Mouse (Mus musculus) forebrain, embryonic 14.5 days (tissue): ENCODE results near the gene Gnptg. TPM values are rescaled to one million over a fixed set of nuclear protein-coding genes. Genes with fewer than 3 reads are reported as not detected.

Experiments
- ATAC-seq: fragments of 200-750 bp; cut with Nextera tagmentation; 2 replicates; pipeline ENCODE4 v1.8.0; 2017; ENCODE audit warnings: mild to moderate bottlenecking, moderate library complexity
- DNase-seq: peaks from one replicate; pipeline ENCODE4 v3.0.0-alpha.2; 2015; ENCODE audit warnings: low spot score
- H3K27ac ChIP-seq: fragments of 300-500 bp; sonication (generic); 2 replicates; pipeline ENCODE4 v1.5.1; 2014; ENCODE audit warnings: low read depth, mild to moderate bottlenecking, control low read depth, low read length, moderate library complexity
- H3K27me3 ChIP-seq: fragments of 300-500 bp; sonication (generic); replicated peaks from 2 replicates; pipeline ENCODE4 v1.6.1; 2014; ENCODE audit warnings: low read length, control low read depth, mixed read lengths; ENCODE audit not compliant: control insufficient read depth, insufficient read depth
- H3K36me3 ChIP-seq: fragments of 300-500 bp; sonication (generic); 2 replicates; pipeline ENCODE4 v1.6.1; 2014; ENCODE audit warnings: low read length, control low read depth; ENCODE audit not compliant: control insufficient read depth, insufficient read depth
- H3K4me1 ChIP-seq: fragments of 300-500 bp; sonication (generic); 2 replicates; pipeline ENCODE4 v1.6.1; 2014; ENCODE audit warnings: antibody characterized with exemption, low read length, control low read depth; ENCODE audit not compliant: control insufficient read depth, insufficient read depth
- H3K4me2 ChIP-seq: fragments of 300-500 bp; sonication (generic); 2 replicates; pipeline ENCODE4 v1.6.1; 2014; ENCODE audit warnings: mild to moderate bottlenecking, control low read depth, low read length
- H3K4me3 ChIP-seq: fragments of 300-500 bp; sonication (generic); 2 replicates; pipeline ENCODE4 v1.5.1; 2014; ENCODE audit warnings: low read depth, low read length, control low read depth
- H3K9ac ChIP-seq: fragments of 300-500 bp; sonication (generic); 2 replicates; pipeline ENCODE4 v1.6.1; 2014; ENCODE audit warnings: mild to moderate bottlenecking, low read length, control low read depth, moderate library complexity
- H3K9me3 ChIP-seq: fragments of 300-500 bp; sonication (generic); replicated peaks from 2 replicates; pipeline ENCODE4 v1.6.1; 2016; ENCODE audit warnings: low read length, control low read depth, mixed read lengths; ENCODE audit not compliant: control insufficient read depth
- WGBS: fragments of 180-500 bp; shearing (Covaris S2); extraction: QIAGEN DNeasy Blood & Tissue Kit; methylation state at CpG from one replicate; pipeline ENCODE4 v1.1.7; 2014; 5-methylcytosine and 5-hydroxymethylcytosine counted together
- microRNA-seq: library from miRNA; unstranded; fragments of <30 nt; microRNA quantifications from one replicate; pipeline ENCODE4, GENCODE M21; 2016
- polyA plus RNA-seq: library from polyadenylated mRNA; unstranded; fragments of >200 nt; fragmentation: Nextera tagmentation; extraction: Ambion mirVana; gene quantifications from 2 replicates; pipeline ENCODE4 v1.2.1, GENCODE M21; 2014

Gene Gnptg
- polyA plus RNA-seq, 1 experiment from 2014 or later, result 86.8 TPM

- H3K4me2 ChIP-seq, result peak within 1 kb of the TSS; percentile 94
- ATAC-seq (peak; percentile 33), DNase-seq (peak; percentile 73)
- H3K9ac ChIP-seq, result peak within 1 kb of the TSS; percentile 89
- H3K4me3 ChIP-seq, result peak within 1 kb of the TSS; percentile 99
- peaks cover 22% of the 10 kb centered on the region for H3K4me1 ChIP-seq
- H3K9me3 ChIP-seq, result no peaks in the 10 kb centered on the region
- no peaks in the 10 kb centered on the region for H3K27me3 ChIP-seq
- H3K27ac ChIP-seq, result peak within 1 kb of the TSS; percentile 60
- peaks cover 15% of the 10 kb centered on the region for H3K36me3 ChIP-seq
- WGBS, result under 1% methylated on average over 100 of the region's 104 CpGs
These were observed 51.5 kb downstream of the Gnptg start, which contains the start of gene Unkl for GRCm38 (mm10) chr17:25188150-25189031. Gene Unkl, plus strand, starts transcription at chr17:25188397.

- 6% methylated on average over 11 of the region's 11 CpGs for WGBS
- H3K4me3 ChIP-seq, result peak overlapping the region; percentile 99
- H3K27me3 ChIP-seq, result no peaks in the 10 kb centered on the region
- H3K9me3 ChIP-seq, result no peaks in the 10 kb centered on the region
- H3K4me2 ChIP-seq, result peak overlapping the region; percentile 94
- H3K9ac ChIP-seq, result peak overlapping the region; percentile 89
- H3K36me3 ChIP-seq, result peaks cover 15% of the 10 kb centered on the region
- DNase-seq, result no peak
- peaks cover 22% of the 10 kb centered on the region for H3K4me1 ChIP-seq
- H3K27ac ChIP-seq, result no peak overlapping the region
- ATAC-seq, result no peak
These were observed 52.2 kb downstream of the Gnptg start for GRCm38 (mm10) chr17:25187784-25188149.

GRCm38 (mm10) chr17:25184961-25185360 lies 55.0 kb downstream of the Gnptg start:
- ATAC-seq (no peak), DNase-seq (no peak)
- Histone ChIP-seq H3K9ac (peak overlapping the region; percentile 92), H3K27ac (peak overlapping the region; percentile 55; the same call in 1 of the 2 replicates), H3K36me3 (0 out of 2 replicates have a peak, but pooled peaks cover 3% of the 10 kb centered on the region), H3K4me1 (peaks cover 22% of the 10 kb centered on the region), H3K4me3 (peak overlapping the region; percentile 84), H3K4me2 (peak overlapping the region; percentile 98), H3K27me3 (no peaks in the 10 kb centered on the region), H3K9me3 (no peaks in the 10 kb centered on the region)
- 7% methylated on average over 17 of the region's 17 CpGs for WGBS

- WGBS, result under 1% methylated on average over 50 of the region's 50 CpGs
- peak; percentile 99 for DNase-seq
These were observed 55.7 kb downstream of the Gnptg start, which contains the start of gene BC003965 for GRCm38 (mm10) chr17:25184129-25184691. Gene BC003965, plus strand, starts transcription at chr17:25184554.

More at GRCm38 (mm10) chr17:25184129-25184691, 55.7 kb downstream of the Gnptg start, which contains the start of gene BC003965:
- H3K4me3 ChIP-seq, result peak within 1 kb of the TSS; percentile 84
- peak within 1 kb of the TSS; percentile 98 for H3K4me2 ChIP-seq
- H3K9ac ChIP-seq, result peak within 1 kb of the TSS; percentile 92
- H3K9me3 ChIP-seq, result no peaks in the 10 kb centered on the region
- peak within 1 kb of the TSS; percentile 91 for H3K27ac ChIP-seq
- peaks cover 14% of the 10 kb centered on the region for H3K4me1 ChIP-seq
- ATAC-seq, result peak; percentile 90
- no peaks in the 10 kb centered on the region for H3K27me3 ChIP-seq
- 0 out of 2 replicates have a peak, but pooled peaks cover 3% of the 10 kb centered on the region for H3K36me3 ChIP-seq

Small RNA genes lying within 50 kb of the gene (microRNA-seq; reads per million reads assigned to microRNA genes)
- gene Mir3547, result 5.7 reads per million, percentile 27 among the genes with 10 or more reads in this experiment

Other genes starting within 250 kb of the Gnptg start
- gene Cramp1l, start 224.3 kb downstream of the Gnptg start, polyA plus RNA-seq, result 5.4 and 7.5 TPM in 2 replicates
- 16.1 and 20.4 TPM in 2 replicates for gene Ift140, start 224.0 kb downstream of the Gnptg start, polyA plus RNA-seq
- 11.8 and 13.6 TPM in 2 replicates for gene Tmem204, start 156.5 kb downstream of the Gnptg start, polyA plus RNA-seq
- gene Telo2, start 124.2 kb downstream of the Gnptg start, polyA plus RNA-seq, result 27.3 and 40.0 TPM in 2 replicates
- gene Ptx4, start 119.4 kb downstream of the Gnptg start, polyA plus RNA-seq, result 0.17 TPM in 1 of 2 replicates, not detected in the other
- 18.9 and 25.0 TPM in 2 replicates for gene Clcn7, start 106.7 kb downstream of the Gnptg start, polyA plus RNA-seq
- gene Ccdc154, start 77.7 kb downstream of the Gnptg start, polyA plus RNA-seq, result not detected in 2 replicates
- not detected in 2 replicates for gene Gm38655, start 64.7 kb downstream of the Gnptg start, polyA plus RNA-seq
- 35.5 and 39.6 TPM in 2 replicates for gene BC003965, start 55.6 kb downstream of the Gnptg start, polyA plus RNA-seq
- gene Unkl, start 51.7 kb downstream of the Gnptg start, polyA plus RNA-seq, result 6.2 and 8.2 TPM in 2 replicates
- 57.4 and 67.8 TPM in 2 replicates for gene Tsr3, start within 50 bp of the Gnptg start, polyA plus RNA-seq
- gene Baiap3, start 16.2 kb upstream of the Gnptg start, polyA plus RNA-seq, result 4.8 and 9.7 TPM in 2 replicates
- 662 and 671 TPM in 2 replicates for gene Ube2i, start 34.5 kb upstream of the Gnptg start, polyA plus RNA-seq
- gene Prss34, start 58.3 kb upstream of the Gnptg start, polyA plus RNA-seq, result not detected in 2 replicates
- not detected in 2 replicates for gene Prss28, start 68.5 kb upstream of the Gnptg start, polyA plus RNA-seq
- gene Prss29, start 78.5 kb upstream of the Gnptg start, polyA plus RNA-seq, result not detected in 2 replicates
- not detected in 2 replicates for gene Tpsab1, start 105.4 kb upstream of the Gnptg start, polyA plus RNA-seq
- gene Tpsb2, start 126.2 kb upstream of the Gnptg start, polyA plus RNA-seq, result 0.25 TPM in 1 of 2 replicates, not detected in the other
- 0.48 and 1.1 TPM in 2 replicates for gene Tpsg1, start 129.1 kb upstream of the Gnptg start, polyA plus RNA-seq
- gene Cacna1h, start 193.7 kb upstream of the Gnptg start, polyA plus RNA-seq, result 5.5 and 11.0 TPM in 2 replicates
- gene Tekt4, start 214.5 kb upstream of the Gnptg start, polyA plus RNA-seq, result 1.2 and 1.4 TPM in 2 replicates